Mouse (Mus musculus) ovary, postnatal 10 days (tissue): ENCODE measurements around the gene Manbal.
"Not testable (repeated sequence)": the region's sequence is repeated elsewhere in the genome, so short reads cannot be mapped to it uniquely, and the experiment has no call there.

ENCODE experiments used
- DNase-seq: peaks from one replicate; pipeline ENCODE4 v3.0.0; 2022; ENCODE audit warnings: low spot score

Gene Manbal

DNA sequence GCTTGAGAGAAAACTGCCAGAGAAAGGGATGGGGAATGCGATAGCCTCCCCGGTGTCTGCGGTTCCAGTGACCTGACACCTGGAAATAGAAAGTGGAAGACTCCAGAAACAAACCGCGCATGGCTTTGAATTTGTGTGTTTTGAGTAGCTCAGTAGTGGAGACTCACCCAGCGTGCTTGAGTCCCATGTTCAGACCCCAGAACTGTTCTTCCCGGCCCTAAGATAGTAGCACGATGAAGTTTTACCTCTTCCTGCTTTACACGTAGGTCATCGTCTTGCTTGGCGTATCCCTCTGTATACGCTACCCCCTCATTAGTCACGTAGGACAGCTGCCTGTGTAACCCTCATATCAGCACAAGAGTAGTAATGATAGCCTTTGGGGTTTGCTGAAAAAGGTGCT, 597 bp downstream of the Manbal start:
- peak; percentile 10 for DNase-seq

DNA sequence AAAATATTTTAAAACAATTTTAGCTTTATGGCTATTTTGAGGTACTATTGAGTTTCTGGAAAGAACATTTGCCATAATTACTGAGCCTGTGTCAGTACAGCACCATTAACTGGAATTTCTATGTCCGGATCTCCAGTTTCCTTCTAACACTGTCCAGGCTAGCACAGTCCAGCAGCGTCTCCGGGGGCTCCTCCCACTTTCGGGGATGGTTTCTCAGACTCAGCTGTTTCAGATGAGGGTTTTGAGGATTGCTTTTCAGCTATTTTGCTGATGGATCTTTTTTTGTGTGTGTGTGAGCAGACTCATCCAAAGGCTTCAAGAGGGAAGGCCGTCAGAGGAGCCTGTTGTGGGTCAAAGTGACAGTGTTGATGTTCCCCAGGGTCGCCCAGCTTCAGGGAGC, 4.3 kb downstream of the Manbal start:
- DNase-seq = no peak

DNA sequence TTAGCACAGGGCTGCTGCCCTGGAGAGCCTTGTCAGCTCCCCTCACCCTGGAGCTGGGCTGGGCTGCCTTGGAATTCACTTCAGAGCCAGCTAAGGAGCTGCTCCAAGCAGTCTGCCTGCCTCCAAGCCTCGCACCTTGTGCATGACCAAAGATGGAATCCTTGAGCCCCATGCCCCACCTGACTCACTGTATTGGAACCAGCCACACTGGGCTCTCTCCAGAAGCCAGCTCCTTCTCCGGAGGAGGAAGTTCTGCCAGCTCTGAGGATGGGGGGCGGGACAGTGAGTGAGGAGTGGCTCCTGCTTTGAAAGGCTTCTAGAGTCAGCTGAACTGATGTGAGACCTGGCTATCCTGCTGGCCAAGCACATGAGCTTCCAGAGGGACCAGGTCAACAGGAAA, 6.3 kb downstream of the Manbal start:
- no peak for DNase-seq

DNA sequence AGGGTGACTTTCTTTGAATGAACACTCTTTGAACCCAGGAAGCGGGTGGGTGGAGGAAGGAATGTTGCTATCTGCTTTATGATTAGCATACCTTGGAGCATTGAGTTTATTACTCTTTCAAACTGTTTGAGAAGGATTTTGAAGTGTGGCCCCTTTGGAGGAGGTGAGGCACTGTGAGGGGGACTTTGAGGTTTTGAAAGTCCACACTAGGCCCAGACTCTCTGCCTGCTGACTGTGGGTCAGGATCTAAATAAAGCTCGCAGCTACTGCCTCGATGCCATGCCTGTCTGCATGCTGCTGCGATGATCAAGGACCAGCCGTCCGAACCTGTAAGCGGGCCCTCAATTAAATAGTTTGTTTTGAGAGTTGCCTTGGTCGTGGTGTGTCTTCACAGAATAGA, 7.7 kb downstream of the Manbal start:
- DNase-seq = no peak

DNA sequence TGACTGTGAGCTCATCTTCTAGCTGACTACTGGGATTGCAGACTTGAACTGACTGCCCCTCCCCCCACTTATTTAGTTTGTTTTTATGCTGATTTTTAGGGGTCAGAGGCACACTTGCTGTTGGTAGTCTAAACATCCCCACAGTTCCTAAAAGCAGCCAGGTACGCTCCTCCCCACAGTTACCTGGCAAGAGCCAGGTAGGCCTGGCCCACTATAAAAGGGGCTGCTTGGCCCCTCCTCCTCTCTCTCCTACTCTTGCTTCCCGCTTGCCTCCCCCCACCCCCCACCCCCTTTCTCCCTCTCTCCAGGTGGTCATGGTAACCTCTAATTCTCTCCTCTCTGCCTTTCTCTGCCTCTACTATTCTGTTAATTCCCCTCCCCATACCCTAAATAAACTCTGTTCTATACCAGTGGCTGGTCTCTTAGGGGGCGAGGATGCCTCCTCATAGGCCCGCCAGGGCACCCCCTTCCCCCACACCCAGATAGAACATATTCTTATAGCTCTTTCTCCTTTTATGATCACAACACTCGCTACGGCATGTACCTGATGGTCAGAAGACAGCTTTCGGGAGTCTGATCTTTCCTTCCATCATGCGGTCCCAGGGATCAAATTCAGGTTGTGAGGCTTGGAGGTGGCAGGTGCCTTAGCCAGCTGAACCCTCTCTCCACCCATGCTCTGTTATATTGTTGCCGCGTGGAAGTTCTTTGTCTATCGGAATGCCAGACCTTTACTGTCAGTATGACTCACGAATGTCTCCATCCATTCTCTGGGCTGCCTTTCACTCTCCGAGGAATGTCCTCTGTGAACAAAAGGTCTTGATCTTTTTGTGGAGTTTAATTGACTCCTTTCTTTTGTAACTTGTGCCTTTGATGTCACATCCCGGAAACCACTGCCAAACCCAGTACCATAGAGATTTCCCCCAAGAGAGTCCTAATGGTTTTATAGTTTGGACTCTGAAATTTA, 8.7 kb downstream of the Manbal start:
- DNase-seq = no peak

DNA sequence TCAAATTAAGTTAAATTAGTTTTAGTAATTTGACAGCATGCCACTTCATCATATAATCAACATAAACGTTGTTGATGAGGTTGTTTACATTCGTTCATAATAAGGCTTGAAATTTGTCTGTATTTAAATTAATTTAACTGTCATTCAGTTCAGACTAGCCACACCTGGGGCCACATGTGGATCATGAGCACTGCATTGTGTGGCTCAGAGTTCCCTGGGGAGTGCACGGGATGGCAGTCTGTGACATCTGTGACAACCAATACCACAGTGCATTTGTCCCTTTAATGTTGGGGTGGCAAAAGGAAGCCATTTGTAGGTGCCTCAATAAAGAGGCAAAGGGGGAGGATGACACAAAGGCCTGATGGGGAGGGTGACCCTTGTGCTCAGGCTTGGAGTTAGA, 9.6 kb downstream of the Manbal start:
- DNase-seq = no peak

DNA sequence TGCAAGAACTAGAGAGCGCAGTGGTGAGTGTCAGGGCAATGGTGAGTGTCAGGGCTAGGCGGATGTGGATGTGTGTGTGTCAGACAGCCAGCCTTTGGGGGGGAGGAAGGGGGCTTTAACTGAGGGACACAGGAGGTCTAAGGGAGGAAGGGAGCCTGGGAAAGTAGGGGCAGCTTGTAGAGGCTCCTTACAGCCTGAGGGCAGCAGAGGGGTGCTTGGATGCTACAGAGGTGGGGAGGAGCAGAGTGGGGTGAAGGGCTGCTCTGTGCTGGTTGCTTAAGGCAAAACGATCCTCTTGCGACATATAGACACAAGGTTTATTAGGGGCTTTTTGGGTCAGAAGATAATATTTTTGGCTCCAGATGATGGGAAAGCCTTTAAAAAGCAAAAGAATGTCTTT, 17.4 kb downstream of the Manbal start:
- DNase-seq = no peak

DNA sequence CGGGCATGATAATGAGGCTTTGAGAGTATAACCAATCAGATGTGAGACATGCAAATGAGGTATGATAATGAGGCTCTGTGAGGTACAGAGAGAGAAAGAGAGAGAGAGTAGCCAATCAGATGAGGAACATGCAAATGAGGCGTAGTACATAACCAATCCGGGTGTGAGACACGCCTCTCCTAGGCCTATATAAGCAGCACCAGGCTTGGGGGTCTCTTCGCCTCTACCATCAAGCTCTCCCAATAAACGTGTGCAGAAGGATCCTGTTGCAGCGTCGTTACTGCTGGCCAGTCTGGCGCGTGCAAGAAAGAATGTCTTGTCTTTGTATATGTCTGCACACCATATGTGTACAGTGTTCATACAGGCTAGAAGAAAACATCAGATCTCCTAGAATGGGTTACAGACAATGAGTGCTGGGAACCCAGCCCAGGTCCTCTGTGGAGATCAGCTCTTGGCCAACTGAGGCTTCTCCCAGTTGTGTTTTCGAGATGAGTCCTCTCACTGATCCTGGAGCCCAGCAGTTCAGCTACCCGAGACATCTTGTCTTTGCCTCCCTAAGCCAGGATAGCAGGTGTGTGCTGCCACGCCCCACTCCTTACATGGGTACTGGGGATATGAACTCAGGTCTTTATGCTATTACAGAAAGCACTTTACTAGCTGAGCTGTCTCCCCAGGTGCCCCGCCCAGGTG, 21.7 kb downstream of the Manbal start:
- not testable (repeated sequence) for DNase-seq

DNA sequence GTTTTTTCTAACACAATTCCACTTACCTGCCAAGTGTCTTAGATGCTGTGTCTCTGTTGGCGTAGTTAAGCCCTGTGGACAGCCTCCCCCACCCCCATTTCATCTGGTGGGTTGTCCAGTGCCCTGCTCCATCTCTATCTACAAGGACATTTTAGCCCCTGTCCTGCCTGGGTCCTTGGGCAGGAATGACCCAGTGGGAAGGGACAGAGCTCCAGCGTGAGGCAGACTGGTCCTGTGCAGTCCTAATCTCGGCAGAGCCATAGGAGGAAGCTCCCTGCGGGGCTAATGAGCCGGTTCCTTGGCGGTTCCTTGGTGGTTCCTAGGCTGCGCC, 22.2 kb downstream of the Manbal start:
- no peak for DNase-seq

DNA sequence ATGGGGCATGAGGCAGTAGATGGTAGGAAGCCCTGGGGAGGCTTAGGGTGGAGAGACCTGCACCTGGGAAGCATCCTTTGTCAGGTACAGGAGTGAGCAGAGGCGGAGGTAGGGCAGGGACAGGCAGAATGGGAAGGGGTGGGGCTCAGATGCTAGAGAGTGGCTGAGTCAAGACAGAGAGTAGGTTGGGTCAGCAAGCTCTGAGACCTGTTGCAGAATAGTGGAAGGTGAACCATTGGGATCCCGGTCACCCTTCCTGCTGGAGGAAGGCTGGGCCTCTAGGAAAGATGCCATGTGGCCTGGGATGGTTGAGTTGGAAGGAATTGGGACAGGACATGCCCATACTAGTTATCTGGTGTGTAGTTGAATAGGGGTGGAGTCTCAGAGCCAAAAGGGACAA, 24.9 kb downstream of the Manbal start:
- no peak for DNase-seq

DNA sequence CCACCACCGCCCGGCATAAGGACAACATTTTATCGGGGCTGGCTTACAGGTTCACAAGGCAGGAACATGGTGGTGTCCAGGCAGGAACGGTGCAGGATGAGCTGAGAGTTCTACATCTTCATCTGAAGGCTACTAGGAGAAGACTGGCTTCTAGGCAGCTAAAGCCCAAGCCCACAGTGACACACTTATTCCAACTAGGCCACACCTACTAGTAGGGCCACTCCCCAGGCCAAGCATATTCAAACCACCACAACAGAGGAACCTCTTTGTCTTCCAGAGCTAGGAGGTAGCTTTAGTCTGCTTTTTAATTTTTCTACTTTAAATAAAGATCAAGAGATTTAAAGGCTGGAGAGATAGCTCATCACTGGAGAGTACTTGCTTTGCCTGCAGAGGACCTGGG, 26.2 kb downstream of the Manbal start:
- DNase-seq = no peak

DNA sequence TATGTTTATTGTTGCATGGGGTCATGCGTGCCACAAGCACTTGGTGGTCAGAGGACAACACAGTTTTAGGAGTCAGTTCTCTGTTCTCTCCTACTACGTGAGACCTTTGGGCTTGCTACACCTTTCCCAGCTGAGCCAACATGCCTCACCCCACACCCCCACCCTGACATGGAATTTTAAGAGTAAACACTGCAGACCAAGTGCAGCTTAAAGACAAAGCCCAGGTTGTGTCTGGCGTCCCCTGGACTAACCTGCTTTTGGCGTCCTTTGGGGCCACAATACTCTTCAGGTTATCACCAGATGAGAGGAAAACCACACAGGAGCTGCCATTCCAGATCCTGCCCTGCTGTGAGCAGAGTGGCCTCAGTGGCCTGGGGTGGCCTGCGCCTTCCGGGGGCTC, 27.5 kb downstream of the Manbal start:
- DNase-seq = no peak

DNA sequence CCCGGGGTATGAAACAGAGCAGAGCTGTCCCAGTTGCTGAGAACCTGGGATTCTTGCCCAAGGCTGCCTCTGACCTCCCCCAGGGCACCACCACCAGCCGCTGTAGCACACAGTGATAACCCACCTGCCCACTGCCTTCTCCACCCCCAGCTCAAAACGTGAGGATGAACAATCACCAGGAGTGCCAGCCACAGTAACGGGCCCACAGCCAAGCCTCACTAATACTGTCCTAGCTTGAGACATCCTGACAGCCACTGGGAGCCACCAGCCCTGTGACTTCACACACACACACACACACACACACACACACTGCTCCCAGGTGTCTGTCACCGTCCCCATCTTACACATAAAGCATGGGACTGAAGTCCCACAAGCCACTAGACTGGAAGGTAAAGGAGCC, 28.0 kb downstream of the Manbal start:
- no peak for DNase-seq

DNA sequence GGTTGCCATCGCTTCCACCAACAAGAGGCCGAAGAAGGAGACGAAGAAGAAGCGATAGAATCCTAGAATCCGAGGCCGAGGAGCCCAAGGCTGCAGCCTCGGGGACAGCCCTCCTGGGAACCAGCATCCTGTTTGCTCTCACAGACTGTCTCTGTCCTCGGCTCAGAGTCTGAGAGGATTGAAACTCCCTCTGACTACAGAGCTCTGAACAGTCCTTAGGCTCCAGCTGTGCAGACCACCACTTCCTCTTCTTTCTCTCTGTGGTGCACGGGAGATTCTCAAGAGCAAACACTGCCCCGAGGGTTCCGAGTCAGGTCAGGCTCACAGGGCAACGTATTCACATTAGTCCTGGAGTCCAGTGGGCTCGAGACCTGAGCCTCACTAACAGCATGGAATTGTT, 28.6 kb downstream of the Manbal start:
- no peak for DNase-seq

DNA sequence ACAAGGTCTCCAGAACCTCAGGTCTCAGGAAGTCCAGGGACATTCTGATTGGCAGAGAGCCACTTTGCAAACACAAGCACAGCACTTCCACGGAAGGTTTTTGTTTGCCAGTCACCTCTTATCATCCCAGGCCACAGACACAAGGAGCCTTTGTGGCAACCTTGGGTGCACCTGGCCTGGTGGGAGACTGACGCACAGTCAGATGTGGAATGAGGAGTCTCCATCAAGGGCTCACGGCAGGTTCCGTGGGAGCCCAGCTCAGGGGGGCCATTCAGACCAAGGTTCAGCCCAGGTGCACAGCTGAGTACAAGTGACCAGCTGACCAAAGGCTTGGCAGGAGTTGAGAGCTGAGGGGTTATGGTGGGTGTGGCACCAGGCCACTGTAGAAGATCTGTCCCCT, 30.0 kb downstream of the Manbal start:
- DNase-seq = no peak

DNA sequence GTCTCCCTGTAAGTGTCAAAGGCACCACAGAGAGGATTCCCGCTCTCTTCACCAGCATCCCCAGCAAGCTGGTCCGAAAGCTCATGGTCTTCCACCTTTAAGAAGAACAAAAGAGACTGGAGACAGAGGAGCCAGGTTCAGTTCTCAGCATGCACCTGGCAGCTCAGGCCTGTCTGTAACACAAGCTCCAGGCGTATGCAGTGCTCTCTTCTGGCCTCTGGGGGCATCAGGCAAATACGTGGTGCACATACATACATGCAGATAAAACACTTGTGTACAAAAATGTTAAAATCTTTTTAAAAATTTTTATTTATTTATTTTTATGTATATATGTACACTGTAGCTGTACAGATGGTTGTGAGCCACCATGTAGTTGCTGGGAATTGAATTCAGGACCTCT, 31.1 kb downstream of the Manbal start:
- no peak for DNase-seq

DNA sequence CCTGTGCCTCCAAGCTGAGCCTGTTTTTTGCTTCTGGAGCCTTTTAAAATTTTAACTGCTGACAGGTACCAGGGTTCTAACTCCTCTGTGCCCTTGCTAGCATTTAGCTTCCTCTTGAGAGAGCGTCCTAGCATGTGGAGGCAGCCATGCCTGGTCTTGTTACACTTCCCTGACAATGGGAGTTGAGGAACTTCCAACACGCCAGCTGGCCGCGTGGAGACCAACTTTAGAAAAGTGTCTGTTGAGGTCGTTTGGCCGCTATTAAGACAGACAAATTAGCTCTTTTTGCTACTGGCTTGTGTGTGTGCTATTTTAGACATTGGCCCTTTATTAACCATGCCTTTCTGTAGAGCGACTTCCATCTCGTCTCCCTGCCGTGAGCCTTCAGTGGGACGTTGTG, 32.4 kb downstream of the Manbal start:
- DNase-seq = no peak

DNA sequence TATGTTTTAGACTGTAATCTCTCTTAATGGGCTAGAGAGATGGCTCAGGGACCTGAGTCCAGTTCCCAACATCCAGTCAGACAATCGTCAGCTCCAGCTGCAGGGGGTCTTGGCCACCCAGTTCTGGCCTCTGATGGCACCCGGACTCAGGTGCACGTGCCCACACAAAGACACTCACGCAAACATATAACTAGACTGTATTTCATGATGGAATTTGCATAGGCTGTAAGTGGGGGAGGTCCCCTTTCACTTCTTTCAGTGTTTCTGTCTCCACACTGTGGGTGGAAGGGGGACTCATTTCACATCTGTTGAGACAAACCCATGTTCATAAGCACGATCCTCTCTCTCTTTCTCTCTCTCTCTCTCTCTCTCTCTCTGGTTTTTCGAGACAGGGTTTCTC, 33.1 kb downstream of the Manbal start:
- no peak for DNase-seq

DNA sequence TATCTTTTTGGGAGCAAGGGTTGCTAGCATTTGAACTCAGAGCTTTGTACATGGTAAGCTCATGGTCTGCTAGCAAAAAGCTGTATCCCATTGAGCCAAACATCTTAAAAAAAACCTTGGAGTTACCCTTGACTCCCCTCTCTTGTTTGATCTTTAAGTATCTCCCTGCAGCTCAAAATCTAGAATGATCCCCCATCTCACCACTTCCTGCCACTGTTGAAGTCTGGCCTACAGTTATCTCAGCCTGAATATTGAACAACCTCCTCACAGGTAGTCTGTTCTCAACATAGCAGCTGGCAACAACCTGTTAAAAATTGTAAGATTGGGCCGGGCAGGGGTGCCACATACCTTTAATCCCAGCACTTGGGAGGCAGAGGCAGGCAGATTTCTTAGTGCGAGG, 33.9 kb downstream of the Manbal start:
- no peak for DNase-seq

DNA sequence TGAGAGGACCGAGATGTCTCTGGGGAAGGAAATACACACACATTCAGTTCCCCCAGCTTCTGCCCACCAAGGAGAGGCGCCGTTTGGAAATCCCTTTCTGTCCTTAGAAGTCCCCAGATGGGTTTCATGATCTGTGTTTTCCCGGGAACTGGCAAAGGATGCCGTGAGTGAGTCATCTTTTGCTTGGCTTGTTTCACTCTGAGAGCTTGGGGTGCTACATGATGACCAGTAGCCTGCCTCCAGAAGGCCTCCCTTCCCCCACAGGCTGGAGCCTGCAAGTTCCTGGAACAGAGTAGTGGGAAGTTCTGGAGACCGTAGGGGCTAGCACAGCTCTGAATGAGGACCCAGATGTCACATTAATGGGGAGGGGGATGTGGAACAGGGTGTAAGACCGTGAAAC, 40.2 kb downstream of the Manbal start:
- DNase-seq = no peak

DNA sequence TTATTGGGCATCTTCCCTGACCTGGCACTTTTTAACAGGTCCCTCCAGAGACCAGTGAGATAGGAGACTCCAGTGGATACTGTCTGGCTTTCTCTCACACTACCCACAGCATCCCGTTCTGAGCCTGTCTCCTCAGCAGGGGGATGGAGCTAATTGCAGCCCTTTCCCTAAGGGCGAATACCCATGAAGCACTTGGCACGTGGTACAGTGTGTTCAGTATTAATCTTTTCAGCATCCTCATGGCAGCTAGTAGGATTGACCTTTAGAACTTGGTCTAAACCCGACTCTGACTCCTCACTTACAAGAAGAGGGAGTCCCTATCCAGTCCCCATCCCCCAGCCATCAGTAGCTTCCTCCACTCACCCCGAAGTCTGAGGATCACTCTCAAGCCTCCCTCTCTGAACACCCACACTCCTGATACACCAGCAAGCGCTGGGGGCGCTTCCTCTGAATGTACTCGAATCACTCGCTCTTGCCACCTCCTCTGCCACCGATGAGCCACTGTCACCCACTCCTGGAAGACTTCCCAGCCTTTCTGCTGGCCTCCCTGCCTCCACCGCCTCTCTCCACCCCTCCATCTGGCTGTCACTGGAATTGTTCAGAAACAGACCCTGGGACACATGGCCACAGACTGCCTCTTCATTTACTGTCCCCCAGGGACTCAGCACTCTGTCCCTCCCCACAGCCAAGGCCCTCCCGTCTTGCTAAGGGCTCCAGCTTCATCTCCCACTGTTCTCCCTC, 42.6 kb downstream of the Manbal start:
- DNase-seq = no peak

DNA sequence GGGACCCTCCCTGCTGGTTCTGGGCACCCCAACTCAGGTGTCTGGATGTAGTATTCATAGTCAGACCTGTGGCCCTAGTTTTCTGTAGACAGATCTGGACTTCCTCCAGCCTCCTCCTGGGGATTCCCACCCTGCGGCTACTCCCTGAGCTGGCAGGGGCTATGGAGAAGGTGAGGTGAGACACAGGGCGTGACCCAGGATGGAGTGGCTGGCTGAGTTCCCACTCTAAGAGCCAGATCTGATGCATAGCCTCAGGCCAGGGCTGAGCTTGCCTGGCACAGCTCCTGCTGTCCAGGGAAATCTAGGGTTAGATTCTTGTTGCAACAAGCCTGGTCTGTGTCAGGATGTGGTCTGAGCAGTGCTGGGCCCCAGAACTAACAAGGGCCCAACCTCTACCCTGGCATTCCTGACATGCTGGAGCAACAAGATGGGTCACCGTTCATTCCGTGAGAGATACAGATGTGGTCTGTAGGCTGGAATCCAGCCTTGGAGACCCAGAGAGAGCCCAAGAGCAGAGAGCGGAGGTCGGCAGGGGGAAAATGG, 43.8 kb downstream of the Manbal start:
- DNase-seq = no peak

DNA sequence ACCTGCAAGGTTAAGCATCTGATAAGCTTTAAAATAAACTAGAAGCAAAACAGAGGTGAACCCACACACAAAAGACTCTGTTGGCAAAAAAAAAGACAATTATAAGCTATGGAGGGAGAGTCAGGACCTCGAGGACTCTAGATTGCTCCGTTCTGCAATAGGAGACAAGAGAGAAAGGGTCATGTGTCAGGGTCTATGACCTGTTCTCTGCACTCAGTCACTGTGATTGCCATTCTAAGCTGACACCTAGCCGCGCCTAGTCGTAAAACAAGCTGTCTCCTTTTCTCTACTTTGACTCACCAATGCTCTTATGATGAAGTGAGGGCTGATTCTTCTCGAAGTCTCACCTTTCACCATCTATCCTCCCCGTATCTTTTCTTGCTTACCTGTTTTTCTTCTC, 45.1 kb downstream of the Manbal start:
- DNase-seq = no peak
